Mouse (Mus musculus) cerebellum, postnatal 14 days (tissue): ENCODE data around the gene Olig3.

Source experiments
- DNase-seq, 2 experiments: peaks; one replicate each; pipeline ENCODE4 v3.0.0; 2021; ENCODE audit warnings: mixed read lengths in 2 of 2

The Olig3 gene

GRCm38 (mm10) chr10:19356071-19356583 is at the start of gene Olig3:
TSS of gene Olig3 (plus strand) at chr10:19356533.
- no peak for DNase-seq

GRCm38 (mm10) chr10:19309681-19310395 is 46.5 kb upstream of the Olig3 start:
- peak; percentile 19 to 23 for DNase-seq

GRCm38 (mm10) chr10:19310471-19310870 is 45.9 kb upstream of the Olig3 start:
- DNase-seq, result peak in 1 of 2 experiments; percentile 4

GRCm38 (mm10) chr10:19317962-19318812 is 38.1 kb upstream of the Olig3 start:
- DNase-seq, result no peak

- DNase-seq, result no peak
Measured at GRCm38 (mm10) chr10:19321781-19322180, 34.6 kb upstream of the Olig3 start.

- DNase-seq, result no peak
Measured at GRCm38 (mm10) chr10:19329191-19329777, 27.0 kb upstream of the Olig3 start.

GRCm38 (mm10) chr10:19333425-19333824 is 22.9 kb upstream of the Olig3 start:
- DNase-seq, result no peak

GRCm38 (mm10) chr10:19338695-19339630 is 17.4 kb upstream of the Olig3 start:
- DNase-seq, result no peak

GRCm38 (mm10) chr10:19344039-19344438 is 12.3 kb upstream of the Olig3 start:
- DNase-seq, result no peak

GRCm38 (mm10) chr10:19349326-19349725 is 7.0 kb upstream of the Olig3 start:
- no peak for DNase-seq

- DNase-seq, result peak in 1 of 2 experiments; percentile 36
Measured at GRCm38 (mm10) chr10:19352006-19352877, 4.1 kb upstream of the Olig3 start.

- no peak for DNase-seq
Measured at GRCm38 (mm10) chr10:19352878-19353301, 3.4 kb upstream of the Olig3 start.

GRCm38 (mm10) chr10:19353631-19354030 is 2.7 kb upstream of the Olig3 start:
- DNase-seq, result no peak

GRCm38 (mm10) chr10:19354146-19354545 is 2.2 kb upstream of the Olig3 start:
- DNase-seq, result no peak

- DNase-seq, result no peak
Measured at GRCm38 (mm10) chr10:19355076-19355475, 1.3 kb upstream of the Olig3 start.

GRCm38 (mm10) chr10:19356720-19357641 is 648 bp downstream of the Olig3 start:
- DNase-seq, result peak; percentile 36 to 43

GRCm38 (mm10) chr10:19357848-19358247 is 1.5 kb downstream of the Olig3 start:
- DNase-seq, result no peak

GRCm38 (mm10) chr10:19360446-19361300 is 4.3 kb downstream of the Olig3 start:
- no peak for DNase-seq
